Mouse (Mus musculus) hindbrain, embryonic 15.5 days (tissue): ENCODE results near the gene Cts8. TPM values are rescaled to one million over a fixed set of nuclear protein-coding genes. Genes with fewer than 3 reads are reported as not detected.

Source experiments
- ATAC-seq: fragments of 200-750 bp; cut with Nextera tagmentation; 2 replicates; pipeline ENCODE4 v1.8.0; 2017; ENCODE audit warnings: low read depth, moderate number of reproducible peaks, moderate TSS enrichment; ENCODE audit not compliant: low FRiP score
- H3K27ac ChIP-seq: fragments of 300-500 bp; sonication (generic); replicated peaks from 2 replicates; pipeline ENCODE4 v1.5.1; 2015; ENCODE audit warnings: mild to moderate bottlenecking, inconsistent platforms
- H3K27me3 ChIP-seq: fragments of 300-500 bp; sonication (generic); 2 replicates; pipeline ENCODE4 v1.6.1; 2015; ENCODE audit warnings: control low read depth, inconsistent platforms
- H3K36me3 ChIP-seq: fragments of 300-500 bp; sonication (generic); 2 replicates; pipeline ENCODE4 v1.6.1; 2015; ENCODE audit warnings: control low read depth, inconsistent platforms
- H3K4me1 ChIP-seq: fragments of 300-500 bp; sonication (generic); replicated peaks from 2 replicates; pipeline ENCODE4 v1.6.1; 2015; ENCODE audit warnings: control low read depth, inconsistent platforms
- H3K4me2 ChIP-seq: fragments of 300-500 bp; sonication (generic); 2 replicates; pipeline ENCODE4 v1.6.1; 2015; ENCODE audit warnings: moderate library complexity, mild to moderate bottlenecking, inconsistent platforms
- H3K4me3 ChIP-seq: fragments of 300-500 bp; sonication (generic); 2 replicates; pipeline ENCODE4 v1.5.1; 2015; ENCODE audit warnings: mild to moderate bottlenecking, inconsistent platforms
- H3K9ac ChIP-seq: fragments of 300-500 bp; sonication (generic); 2 replicates; pipeline ENCODE4 v1.6.1; 2015; ENCODE audit warnings: inconsistent platforms
- H3K9me3 ChIP-seq: fragments of 300-500 bp; sonication (generic); 2 replicates; pipeline ENCODE4 v1.6.1; 2016; ENCODE audit warnings: control low read depth, inconsistent platforms
- WGBS: fragments of 180-500 bp; shearing (Covaris S2); methylation state at CpG from one replicate; pipeline ENCODE4 v1.1.7; 2015; 5-methylcytosine and 5-hydroxymethylcytosine counted together
- polyA plus RNA-seq: library from polyadenylated mRNA; unstranded; fragments of >200 nt; fragmentation: Nextera tagmentation; extraction: Ambion mirVana; gene quantifications from 2 replicates; pipeline ENCODE4 v1.2.1, GENCODE M21; 2015

Cts8 gene
- polyA plus RNA-seq = not detected in 2 replicates

GRCm38 (mm10) chr13:61255258-61255657 lies at the start of gene Cts8:
Cts8 (minus strand) TSS chr13:61255358.
- no peaks in the 10 kb centered on the region for H3K36me3 ChIP-seq
- H3K27me3 ChIP-seq = no peaks in the 10 kb centered on the region
- H3K9ac ChIP-seq = no peak within 1 kb of the TSS
- H3K4me3 ChIP-seq = no peak within 1 kb of the TSS
- peaks cover 15% of the 10 kb centered on the region; the same call in 1 of the 2 replicates for H3K9me3 ChIP-seq
- WGBS = 94% methylated on average over 2 of the region's 2 CpGs
- no peak within 1 kb of the TSS for H3K27ac ChIP-seq
- no peaks in the 10 kb centered on the region for H3K4me1 ChIP-seq
- no peak for ATAC-seq
- no peak within 1 kb of the TSS for H3K4me2 ChIP-seq

DNA sequence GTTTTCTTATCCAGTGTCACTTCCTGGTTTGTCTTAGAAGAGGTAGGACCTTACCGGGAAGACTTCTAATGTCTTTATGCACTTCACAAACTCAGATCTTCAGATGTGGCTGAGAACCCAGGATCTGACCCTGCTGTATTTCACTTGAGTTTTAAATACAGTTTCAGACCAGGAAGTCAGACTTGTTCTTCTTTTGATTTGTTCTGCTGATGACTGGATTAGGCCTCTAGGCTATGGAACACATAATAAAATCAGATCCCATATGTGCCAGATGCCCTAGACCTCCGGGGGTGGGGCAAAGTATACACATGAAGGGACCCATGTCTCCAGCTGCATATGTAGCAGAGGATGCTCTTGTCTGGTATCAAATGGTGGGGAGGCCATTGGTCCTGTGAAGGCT lies 33.6 kb upstream of the Cts8 start, which contains the start of gene Gm49398:
TSS of gene Gm49398 (minus strand) at position 101 of the 400 bp plus-strand sequence.
- no peak within 1 kb of the TSS for H3K9ac ChIP-seq
- ATAC-seq = no peak
- H3K9me3 ChIP-seq = peaks cover 24% of the 10 kb centered on the region; the same call in 1 of the 2 replicates
- H3K27me3 ChIP-seq = no peaks in the 10 kb centered on the region
- H3K4me2 ChIP-seq = no peak within 1 kb of the TSS
- no peak within 1 kb of the TSS for H3K27ac ChIP-seq
- WGBS = 91% methylated on average over 2 of the region's 2 CpGs
- H3K4me3 ChIP-seq = no peak within 1 kb of the TSS
- H3K4me1 ChIP-seq = no peaks in the 10 kb centered on the region
- no peaks in the 10 kb centered on the region for H3K36me3 ChIP-seq

DNA sequence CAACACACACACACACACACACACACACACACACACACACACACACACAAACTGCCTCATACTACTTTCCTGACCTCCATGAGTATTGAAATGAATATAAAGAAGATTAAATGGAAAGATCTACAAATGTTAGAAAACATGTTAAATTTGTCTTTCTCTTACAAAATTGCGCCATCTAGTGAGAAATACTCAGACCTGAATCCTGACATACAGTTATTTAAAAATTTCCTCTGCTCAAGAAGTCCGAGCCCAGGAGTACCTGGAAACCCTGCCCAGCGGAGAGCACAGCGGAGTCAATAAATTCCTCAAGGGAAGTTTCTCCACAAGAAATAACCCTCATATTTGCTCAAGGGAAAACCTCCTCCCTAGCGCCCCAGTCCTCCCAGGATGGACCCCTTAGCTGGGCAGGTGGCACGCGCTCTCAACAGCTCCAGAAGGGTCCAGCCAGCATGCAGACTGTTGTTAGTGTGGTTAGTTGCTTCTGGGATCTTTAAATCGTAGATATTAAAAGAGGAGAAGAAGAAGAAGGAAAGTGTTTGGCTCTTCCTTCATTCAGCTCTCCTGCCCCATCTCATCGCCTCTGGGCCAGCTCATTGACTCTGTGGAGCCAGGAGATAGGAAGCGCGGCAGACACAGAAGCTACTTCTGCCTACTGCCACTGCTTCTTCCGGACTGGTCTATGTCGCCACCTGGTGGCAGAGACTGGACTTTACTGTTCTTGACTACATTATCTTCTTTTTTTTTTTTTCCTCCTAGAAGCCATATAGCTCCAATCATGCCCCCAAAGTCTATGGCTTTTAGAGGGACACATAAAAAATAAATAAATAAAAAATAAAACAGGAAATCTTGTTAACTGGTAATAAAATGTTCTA lies 13.8 kb downstream of the Cts8 start:
- no peaks in the 10 kb centered on the region for H3K36me3 ChIP-seq
- H3K9me3 ChIP-seq = no peaks in the 10 kb centered on the region; the same call in 1 of the 2 replicates
- no peak overlapping the region for H3K4me3 ChIP-seq
- H3K4me1 ChIP-seq = no peaks in the 10 kb centered on the region
- no peak for ATAC-seq
- H3K9ac ChIP-seq = no peak overlapping the region
- 62% methylated on average over 13 of the region's 13 CpGs for whole genome bisulfite sequencing
- H3K27me3 ChIP-seq = no peaks in the 10 kb centered on the region
- H3K4me2 ChIP-seq = no peak overlapping the region
- no peak overlapping the region for H3K27ac ChIP-seq

- Histone ChIP-seq H3K27me3 (no peaks in the 10 kb centered on the region), H3K4me1 (no peaks in the 10 kb centered on the region), H3K27ac (no peak within 1 kb of the TSS), H3K9ac (no peak within 1 kb of the TSS), H3K9me3 (peaks cover 19% of the 10 kb centered on the region), H3K36me3 (no peaks in the 10 kb centered on the region), H3K4me2 (no peak within 1 kb of the TSS), H3K4me3 (no peak within 1 kb of the TSS)
- ATAC-seq = no peak
- WGBS = 91% methylated on average over 3 of the region's 3 CpGs
These were observed 51.8 kb downstream of the Cts8 start, which contains the start of gene Cts6 for GRCm38 (mm10) chr13:61203310-61203709. Cts6 (minus strand) TSS chr13:61203410.

Other genes with a start within 250 kb of the Cts8 start
- gene Ctsj, start 249.4 kb downstream of the Cts8 start, polyA plus RNA-seq = not detected in 2 replicates
- not detected in 2 replicates for gene Ctsq, start 214.7 kb downstream of the Cts8 start, polyA plus RNA-seq
- not detected in 2 replicates for gene Ctsr, start 91.1 kb downstream of the Cts8 start, polyA plus RNA-seq
- gene Cts6, start 51.9 kb downstream of the Cts8 start, polyA plus RNA-seq = not detected in 2 replicates
- not detected in 2 replicates for gene Gm49398, start 33.5 kb upstream of the Cts8 start, polyA plus RNA-seq
- gene Cts7, start 102.8 kb upstream of the Cts8 start, polyA plus RNA-seq = not detected in 2 replicates